Mouse (Mus musculus) E14TG2a.4 (cell line): Measurements from ENCODE around the gene Cks2.

Experiments
- CTCF ChIP-seq: conservative IDR thresholded peaks from 2 replicates; pipeline ENCODE4 v1.5.1; 2014; ENCODE audit warnings: low read length
- NANOG ChIP-seq: IDR thresholded peaks from 2 replicates; pipeline ENCODE4 v1.6.1; 2014; ENCODE audit warnings: borderline replicate concordance, low read length, mixed read lengths

- TF ChIP-seq CTCF, result 0 out of 2 replicates have a peak, but pooled peaks have one; percentile 2
- TF ChIP-seq NANOG, result peak; percentile 12; the same call in 1 of the 2 replicates
Observed at GRCm38 (mm10) chr13:51681076-51681475, 36.0 kb downstream of the Cks2 start.
